Mouse (Mus musculus): Measurements from ENCODE around the gene Gm45021.

DNA sequence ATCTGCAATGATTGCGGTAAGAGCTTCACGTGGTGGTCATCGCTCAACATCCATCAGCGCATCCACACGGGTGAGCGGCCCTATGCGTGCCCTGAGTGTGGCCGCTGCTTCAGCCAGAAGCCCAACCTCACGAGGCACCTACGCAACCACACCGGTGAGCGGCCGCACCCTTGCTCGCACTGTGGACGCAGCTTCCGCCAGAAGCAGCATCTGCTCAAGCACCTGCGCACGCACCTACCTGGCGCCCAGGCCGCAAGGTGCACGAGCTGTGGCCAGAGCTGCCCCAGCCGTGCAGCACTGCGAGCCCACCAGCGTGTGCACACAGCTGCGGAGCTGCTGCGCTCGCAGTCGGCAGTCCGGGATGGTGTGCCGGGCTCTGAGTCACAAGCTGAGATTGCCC, 30.6 kb downstream of the Gm45021 start:
- no peak for TF ChIP-seq POLR2A (IDR thresholded peaks at IDR 0.05; ENCODE audit: insufficient read length, low read depth)
- TF ChIP-seq TCF12 (IDR thresholded peaks at IDR 0.05; ENCODE audit: insufficient read depth, poor library complexity, severe bottlenecking) = no peak
- no peak for TF ChIP-seq USF1 (IDR thresholded peaks at IDR 0.05; ENCODE audit: low read depth)
- no peak for TF ChIP-seq MAX (IDR thresholded peaks at IDR 0.05; ENCODE audit: low read depth)
- no peak for TF ChIP-seq POLR2AphosphoS2 (IDR thresholded peaks at IDR 0.05; ENCODE audit: insufficient read length, low read depth)
- no peak for TF ChIP-seq MYOG (IDR thresholded peaks at IDR 0.05; ENCODE audit: control insufficient read depth in 1 of 3, insufficient read depth in 1 of 3, insufficient read length in 2 of 3, low read depth in 2 of 3)
- no peak for TF ChIP-seq SRF (IDR thresholded peaks at IDR 0.05; ENCODE audit: control insufficient read depth, insufficient read length, low read depth)
- TF ChIP-seq MYOD1 (IDR thresholded peaks at IDR 0.05; ENCODE audit: control insufficient read depth in 1 of 3, insufficient read length in 2 of 3, low read depth in 2 of 3) = no peak
- no peak for TF ChIP-seq E2F4 (IDR thresholded peaks at IDR 0.05; ENCODE audit: insufficient read depth)
